ENCODE assay signal across 33 mouse cellular contexts in the genomic region with DNA sequence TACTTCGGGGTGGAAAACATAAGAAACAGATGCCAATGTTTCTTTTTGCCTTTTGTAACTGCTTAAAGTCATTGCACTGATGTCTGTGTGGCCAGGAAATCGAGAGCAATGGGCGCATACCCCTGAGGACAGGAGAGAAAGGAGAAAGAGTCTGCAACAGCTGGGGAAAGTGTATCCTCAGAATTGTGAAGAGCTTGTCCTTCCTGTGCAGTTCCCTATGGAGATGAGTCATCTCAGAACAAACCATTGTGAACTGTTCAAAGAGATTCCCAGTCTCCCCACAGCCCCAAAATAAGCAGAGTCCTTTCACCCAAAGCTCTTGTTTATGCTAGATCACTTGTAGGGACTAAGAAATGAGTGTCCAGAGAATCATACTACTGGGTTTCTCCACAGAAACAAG.
DNase-seq lines count a peak whose midpoint lies in the region; ATAC-seq and TF ChIP-seq lines count a peak whose summit lies in the region.
"Had no signal": no experiment of that assay in that cellular context is flagged by ENCODE, and none has a peak within 500 bp of the region (broad histone marks: within the 10 kb centered on the region; RNA-seq: fewer than 3 reads in every experiment).

No protein-coding gene starts in this region.

- TF ChIP-seq CTCF in gastrocnemius, adult 2 months (IDR thresholded peaks at IDR 0.05) = no peak

- no peaks in the 10 kb centered on the region for H3K27me3 ChIP-seq in heart, embryonic 10.5 days (ENCODE audit: insufficient read depth, poor library complexity, severe bottlenecking)
- no peaks in the 10 kb centered on the region for H3K27me3 ChIP-seq in liver, embryonic 12.5 days (replicated peaks)
- H3K27me3 ChIP-seq: embryonic facial prominence, embryonic 12.5 days; heart, embryonic 15.5 days; hindbrain, embryonic 15.5 days; kidney, embryonic 15.5 days; limb, embryonic 12.5 days; lung, embryonic 15.5 days; neural tube, embryonic 12.5 days had no signal

- H3K36me3 ChIP-seq in heart, embryonic 10.5 days = no peaks in the 10 kb centered on the region
- no peaks in the 10 kb centered on the region for H3K36me3 ChIP-seq in liver, embryonic 12.5 days
- H3K36me3 ChIP-seq: embryonic facial prominence, embryonic 12.5 days; forebrain, embryonic 10.5 days; heart, embryonic 15.5 days; hindbrain, embryonic 10.5 days; hindbrain, embryonic 15.5 days; kidney, embryonic 15.5 days; limb, embryonic 12.5 days; lung, embryonic 15.5 days; midbrain, embryonic 10.5 days; neural tube, embryonic 12.5 days had no signal

- intact Hi-C loops in gastrocnemius, adult 2 months (cut with DNase I) = no loop called here

- H3K4me1 ChIP-seq in heart, embryonic 10.5 days = peaks cover 6% of the 10 kb centered on the region
- H3K4me1 ChIP-seq in liver, embryonic 12.5 days = no peaks in the 10 kb centered on the region
- H3K4me1 ChIP-seq: embryonic facial prominence, embryonic 12.5 days; lung, embryonic 15.5 days had no signal

- 81% methylated on average over 3 of the region's 3 CpGs for WGBS in heart, embryonic 10.5 days
- WGBS in liver, embryonic 12.5 days (ENCODE audit: insufficient replicate concordance) = 55% methylated on average over 3 of the region's 3 CpGs

- H3K4me2 ChIP-seq in liver, embryonic 12.5 days = no peak overlapping the region
- H3K4me2 ChIP-seq: embryonic facial prominence, embryonic 12.5 days; heart, embryonic 15.5 days; hindbrain, embryonic 15.5 days; kidney, embryonic 15.5 days; limb, embryonic 12.5 days; lung, embryonic 15.5 days; neural tube, embryonic 12.5 days had no signal

- H3K9me3 ChIP-seq in heart, embryonic 10.5 days = no peaks in the 10 kb centered on the region
- no peaks in the 10 kb centered on the region for H3K9me3 ChIP-seq in liver, embryonic 12.5 days (replicated peaks)
- H3K9me3 ChIP-seq: embryonic facial prominence, embryonic 12.5 days; forebrain, embryonic 10.5 days; heart, embryonic 15.5 days; hindbrain, embryonic 10.5 days; hindbrain, embryonic 15.5 days; kidney, embryonic 15.5 days; limb, embryonic 12.5 days; lung, embryonic 15.5 days; midbrain, embryonic 10.5 days; neural tube, embryonic 12.5 days had no signal

- H3K4me3 ChIP-seq in gastrocnemius, adult 2 months = no peak overlapping the region
- no peak overlapping the region for H3K4me3 ChIP-seq in heart, embryonic 10.5 days
- H3K4me3 ChIP-seq in liver, embryonic 12.5 days = no peak overlapping the region
- H3K4me3 ChIP-seq: embryonic facial prominence, embryonic 12.5 days; forebrain, embryonic 10.5 days; heart, embryonic 15.5 days; hindbrain, embryonic 10.5 days; hindbrain, embryonic 15.5 days; kidney, embryonic 15.5 days; left cerebral cortex, adult 2 months; limb, embryonic 12.5 days; lung, embryonic 15.5 days; midbrain, embryonic 10.5 days; neural tube, embryonic 12.5 days had no signal

- no peak for ATAC-seq in liver, embryonic 12.5 days
- ATAC-seq: activated CD4-positive, CD25-positive, alpha-beta regulatory T cell, adult 4 months; forebrain, embryonic 16.5 days; inflammation-experienced regulatory T-cells, adult 6 months; midbrain, embryonic 16.5 days had no signal

- no peak for DNase-seq in gastrocnemius, adult 2 months
- no peak for DNase-seq in gastrocnemius, postnatal 4 days (ENCODE audit: low spot score in 2 of 2)
- peak; percentile 45 for DNase-seq in heart, adult 8-10 months (ENCODE audit: low spot score)
- DNase-seq in heart, embryonic 10.5 days (ENCODE audit: low spot score) = no peak
- peak; percentile 63 for DNase-seq in Muller cell, postnatal 12 days (ENCODE audit: inconsistent ontology term)
- no peak for DNase-seq in thymus, postnatal 0 days (ENCODE audit: low spot score)
- DNase-seq: adrenal gland, postnatal 10 days; cerebellum, adult 11 months; cerebellum, adult 9-10 months; cerebellum, postnatal 36 days; gastrocnemius, postnatal 14 days; kidney, adult 11 months; kidney, postnatal 25 days; right cerebral cortex, adult 18-20 months; thymus, adult 18-20 months; thymus, postnatal 36 days had no signal

- H3K27ac ChIP-seq in gastrocnemius, adult 2 months = peak overlapping the region; percentile 31; the same call in 1 of the 2 replicates
- H3K27ac ChIP-seq in heart, embryonic 10.5 days = no peak overlapping the region
- H3K27ac ChIP-seq in liver, embryonic 12.5 days = no peak overlapping the region
- H3K27ac ChIP-seq: embryonic facial prominence, embryonic 12.5 days; forebrain, embryonic 10.5 days; heart, embryonic 15.5 days; hindbrain, embryonic 10.5 days; hindbrain, embryonic 15.5 days; kidney, embryonic 15.5 days; left cerebral cortex, adult 2 months; limb, embryonic 12.5 days; lung, embryonic 15.5 days; midbrain, embryonic 10.5 days; neural tube, embryonic 12.5 days; stomach, postnatal 0 days had no signal

- no peak overlapping the region for H3K9ac ChIP-seq in liver, embryonic 12.5 days
- H3K9ac ChIP-seq: embryonic facial prominence, embryonic 12.5 days; heart, embryonic 15.5 days; hindbrain, embryonic 15.5 days; kidney, embryonic 15.5 days; limb, embryonic 12.5 days; lung, embryonic 15.5 days; neural tube, embryonic 12.5 days had no signal

Comparison
In these comparisons a context has a peak if more than half of its experiments do, and no peak if none do; other contexts are left out.
1. DNase-seq: peak in heart, adult 8-10 months (single experiment) and Muller cell, postnatal 12 days (single experiment); none in gastrocnemius, adult 2 months (single experiment), gastrocnemius, postnatal 4 days (0 of 2), heart, embryonic 10.5 days (single experiment) and thymus, postnatal 0 days (single experiment).